Mouse (Mus musculus) neural tube, embryonic 15.5 days (tissue): ENCODE measurements around the gene Bfsp2. TPM values are rescaled to one million over a fixed set of nuclear protein-coding genes. Genes with fewer than 3 reads are reported as not detected.

Source experiments
- ATAC-seq: fragments of 200-750 bp; cut with Nextera tagmentation; 2 replicates; pipeline ENCODE4 v1.8.0; 2017; ENCODE audit warnings: mild to moderate bottlenecking, moderate TSS enrichment, moderate library complexity; ENCODE audit not compliant: low FRiP score
- H3K27ac ChIP-seq: fragments of 300-500 bp; sonication (generic); replicated peaks from 2 replicates; pipeline ENCODE4 v1.5.1; 2015; ENCODE audit warnings: mild to moderate bottlenecking, inconsistent platforms
- H3K27me3 ChIP-seq: fragments of 300-500 bp; sonication (generic); replicated peaks from 2 replicates; pipeline ENCODE4 v1.6.1; 2015; ENCODE audit warnings: inconsistent platforms
- H3K36me3 ChIP-seq: fragments of 300-500 bp; sonication (generic); 2 replicates; pipeline ENCODE4 v1.6.1; 2015; ENCODE audit warnings: inconsistent platforms
- H3K4me1 ChIP-seq: fragments of 300-500 bp; sonication (generic); 2 replicates; pipeline ENCODE4 v1.6.1; 2015; ENCODE audit warnings: inconsistent platforms
- H3K4me2 ChIP-seq: fragments of 300-500 bp; sonication (generic); 2 replicates; pipeline ENCODE4 v1.6.1; 2015; ENCODE audit warnings: inconsistent platforms, mild to moderate bottlenecking, moderate library complexity
- H3K4me3 ChIP-seq: fragments of 300-500 bp; sonication (generic); replicated peaks from 2 replicates; pipeline ENCODE4 v1.5.1; 2015; ENCODE audit warnings: mild to moderate bottlenecking, inconsistent platforms
- H3K9ac ChIP-seq: fragments of 300-500 bp; sonication (generic); replicated peaks from 2 replicates; pipeline ENCODE4 v1.6.1; 2015; ENCODE audit warnings: mild to moderate bottlenecking, inconsistent platforms
- H3K9me3 ChIP-seq: fragments of 300-500 bp; sonication (generic); replicated peaks from 2 replicates; pipeline ENCODE4 v1.6.1; 2016; ENCODE audit warnings: inconsistent platforms
- WGBS: fragments of 180-500 bp; shearing (Covaris S2); methylation state at CpG from one replicate; pipeline ENCODE4 v1.1.7; 2015; ENCODE audit warnings: mixed read lengths; 5-methylcytosine and 5-hydroxymethylcytosine counted together
- polyA plus RNA-seq: library from polyadenylated mRNA; unstranded; fragments of >200 nt; fragmentation: Nextera tagmentation; extraction: Ambion mirVana; gene quantifications from 2 replicates; pipeline ENCODE4 v1.2.1, GENCODE M21; 2015

The Bfsp2 gene
- polyA plus RNA-seq, 1 experiment from 2014 or later = 2.5 TPM

GRCm38 (mm10) chr9:103393256-103393655 lies 87.0 kb downstream of the Bfsp2 start:
- 92% methylated on average over 11 of the region's 11 CpGs for WGBS
- Histone ChIP-seq H3K36me3 (no peaks in the 10 kb centered on the region), H3K27ac (no peak overlapping the region), H3K27me3 (no peaks in the 10 kb centered on the region), H3K9ac (no peak overlapping the region), H3K4me1 (peaks cover 3% of the 10 kb centered on the region), H3K4me3 (no peak overlapping the region), H3K9me3 (no peaks in the 10 kb centered on the region), H3K4me2 (no peak overlapping the region)
- no peak for ATAC-seq

- H3K27ac ChIP-seq = no peak overlapping the region
- no peaks in the 10 kb centered on the region for H3K27me3 ChIP-seq
- H3K9ac ChIP-seq = no peak overlapping the region
- H3K4me2 ChIP-seq = no peak overlapping the region
- no peaks in the 10 kb centered on the region for H3K4me1 ChIP-seq
- no peak overlapping the region for H3K4me3 ChIP-seq
- no peaks in the 10 kb centered on the region for H3K36me3 ChIP-seq
- ATAC-seq = no peak
- H3K9me3 ChIP-seq = no peaks in the 10 kb centered on the region
- WGBS = 76% methylated on average over 6 of the region's 6 CpGs
Measured at GRCm38 (mm10) chr9:103391796-103392372, 88.3 kb downstream of the Bfsp2 start.

- no peak overlapping the region for H3K4me2 ChIP-seq
- ATAC-seq = no peak
- no peak overlapping the region for H3K4me3 ChIP-seq
- no peak overlapping the region for H3K9ac ChIP-seq
- H3K4me1 ChIP-seq = no peaks in the 10 kb centered on the region
- no peaks in the 10 kb centered on the region for H3K27me3 ChIP-seq
- WGBS = 94% methylated on average over 6 of the region's 6 CpGs
- no peaks in the 10 kb centered on the region for H3K9me3 ChIP-seq
- no peak overlapping the region for H3K27ac ChIP-seq
- no peaks in the 10 kb centered on the region for H3K36me3 ChIP-seq
Measured at GRCm38 (mm10) chr9:103389261-103389660, 91.0 kb downstream of the Bfsp2 start.

GRCm38 (mm10) chr9:103387011-103387653 lies 93.1 kb downstream of the Bfsp2 start:
- no peak for ATAC-seq
- H3K4me1 ChIP-seq = no peaks in the 10 kb centered on the region
- WGBS = 69% methylated on average over 10 of the region's 10 CpGs

GRCm38 (mm10) chr9:103386573-103386972 lies 93.6 kb downstream of the Bfsp2 start:
- Histone ChIP-seq H3K36me3 (no peaks in the 10 kb centered on the region), H3K27ac (no peak overlapping the region), H3K9me3 (no peaks in the 10 kb centered on the region), H3K4me3 (no peak overlapping the region), H3K27me3 (no peaks in the 10 kb centered on the region), H3K9ac (no peak overlapping the region), H3K4me1 (no peaks in the 10 kb centered on the region), H3K4me2 (no peak overlapping the region)
- ATAC-seq = no peak
- WGBS = 30% methylated on average over 5 of the region's 5 CpGs

More at GRCm38 (mm10) chr9:103387011-103387653, 93.1 kb downstream of the Bfsp2 start:
- no peaks in the 10 kb centered on the region for H3K9me3 ChIP-seq
- no peaks in the 10 kb centered on the region for H3K36me3 ChIP-seq
- H3K27ac ChIP-seq = no peak overlapping the region
- H3K9ac ChIP-seq = no peak overlapping the region
- no peak overlapping the region for H3K4me3 ChIP-seq
- H3K27me3 ChIP-seq = no peaks in the 10 kb centered on the region
- H3K4me2 ChIP-seq = no peak overlapping the region

GRCm38 (mm10) chr9:103385600-103385999 lies 94.6 kb downstream of the Bfsp2 start:
- no peak for ATAC-seq
- WGBS = 0% methylated on average over 1 of the region's 1 CpGs
- H3K36me3 ChIP-seq = no peaks in the 10 kb centered on the region

GRCm38 (mm10) chr9:103384141-103384796 lies 96.0 kb downstream of the Bfsp2 start:
- 81% methylated on average over 4 of the region's 4 CpGs for WGBS
- ATAC-seq = no peak
- H3K4me1 ChIP-seq = no peaks in the 10 kb centered on the region
- H3K4me3 ChIP-seq = no peak overlapping the region
- no peaks in the 10 kb centered on the region for H3K27me3 ChIP-seq
- no peak overlapping the region for H3K27ac ChIP-seq
- no peak overlapping the region for H3K9ac ChIP-seq
- H3K9me3 ChIP-seq = no peaks in the 10 kb centered on the region
- no peak overlapping the region for H3K4me2 ChIP-seq
- no peaks in the 10 kb centered on the region for H3K36me3 ChIP-seq

More at GRCm38 (mm10) chr9:103385600-103385999, 94.6 kb downstream of the Bfsp2 start:
- Histone ChIP-seq H3K4me1 (no peaks in the 10 kb centered on the region), H3K4me2 (no peak overlapping the region), H3K9me3 (no peaks in the 10 kb centered on the region), H3K9ac (no peak overlapping the region), H3K27me3 (no peaks in the 10 kb centered on the region), H3K4me3 (no peak overlapping the region), H3K27ac (no peak overlapping the region)

- Histone ChIP-seq H3K27me3 (no peaks in the 10 kb centered on the region), H3K36me3 (no peaks in the 10 kb centered on the region), H3K9ac (no peak overlapping the region), H3K4me1 (peaks cover 4% of the 10 kb centered on the region; the same call in 1 of the 2 replicates), H3K27ac (no peak overlapping the region), H3K4me2 (no peak overlapping the region), H3K9me3 (no peaks in the 10 kb centered on the region), H3K4me3 (no peak overlapping the region)
- WGBS = 98% methylated on average over 1 of the region's 1 CpGs
- ATAC-seq = no peak
Measured at GRCm38 (mm10) chr9:103383576-103383975, 96.6 kb downstream of the Bfsp2 start.

GRCm38 (mm10) chr9:103382989-103383388 lies 97.2 kb downstream of the Bfsp2 start:
- H3K4me2 ChIP-seq = no peak overlapping the region
- H3K9ac ChIP-seq = no peak overlapping the region
- H3K9me3 ChIP-seq = no peaks in the 10 kb centered on the region
- H3K27ac ChIP-seq = no peak overlapping the region
- ATAC-seq = no peak
- peaks cover 4% of the 10 kb centered on the region; the same call in 1 of the 2 replicates for H3K4me1 ChIP-seq
- H3K4me3 ChIP-seq = no peak overlapping the region
- 80% methylated on average over 6 of the region's 6 CpGs for WGBS
- no peaks in the 10 kb centered on the region for H3K36me3 ChIP-seq
- no peaks in the 10 kb centered on the region for H3K27me3 ChIP-seq

GRCm38 (mm10) chr9:103380566-103380965 lies 99.7 kb downstream of the Bfsp2 start:
- Histone ChIP-seq H3K4me2 (no peak overlapping the region), H3K9ac (no peak overlapping the region), H3K4me1 (peaks cover 4% of the 10 kb centered on the region; the same call in 1 of the 2 replicates), H3K27me3 (no peaks in the 10 kb centered on the region), H3K27ac (no peak overlapping the region), H3K36me3 (no peaks in the 10 kb centered on the region), H3K9me3 (no peaks in the 10 kb centered on the region), H3K4me3 (no peak overlapping the region)
- no peak for ATAC-seq
- 78% methylated on average over 4 of the region's 4 CpGs for WGBS

GRCm38 (mm10) chr9:103379199-103379598 lies 101.0 kb downstream of the Bfsp2 start:
- Histone ChIP-seq H3K9ac (no peak overlapping the region), H3K4me1 (peaks cover 4% of the 10 kb centered on the region; the same call in 1 of the 2 replicates), H3K9me3 (no peaks in the 10 kb centered on the region), H3K36me3 (no peaks in the 10 kb centered on the region), H3K4me3 (no peak overlapping the region), H3K4me2 (no peak overlapping the region), H3K27ac (no peak overlapping the region), H3K27me3 (no peaks in the 10 kb centered on the region)
- no peak for ATAC-seq
- 76% methylated on average over 9 of the region's 9 CpGs for WGBS

GRCm38 (mm10) chr9:103378686-103379085 lies 101.5 kb downstream of the Bfsp2 start:
- 41% methylated on average over 10 of the region's 10 CpGs for WGBS

More at GRCm38 (mm10) chr9:103378686-103379085, 101.5 kb downstream of the Bfsp2 start:
- Histone ChIP-seq H3K4me1 (peaks cover 4% of the 10 kb centered on the region; the same call in 1 of the 2 replicates), H3K4me3 (no peak overlapping the region), H3K9ac (no peak overlapping the region), H3K36me3 (no peaks in the 10 kb centered on the region), H3K4me2 (no peak overlapping the region), H3K27ac (no peak overlapping the region), H3K9me3 (no peaks in the 10 kb centered on the region), H3K27me3 (no peaks in the 10 kb centered on the region)
- no peak for ATAC-seq
